Mouse (Mus musculus) embryonic facial prominence, embryonic 15.5 days (tissue): ENCODE data around the gene Naa40. TPM values are rescaled to one million over a fixed set of nuclear protein-coding genes. Genes with fewer than 3 reads are reported as not detected.

Experiments
- ATAC-seq: fragments of 200-750 bp; cut with Nextera tagmentation; 2 replicates; pipeline ENCODE4 v1.8.0; 2017; ENCODE audit warnings: low read depth, moderate TSS enrichment; ENCODE audit not compliant: insufficient number of reproducible peaks, low FRiP score, low TSS enrichment
- H3K27ac ChIP-seq: fragments of 300-500 bp; sonication (generic); replicated peaks from 2 replicates; pipeline ENCODE4 v1.5.1; 2015; ENCODE audit warnings: mild to moderate bottlenecking, inconsistent platforms
- H3K27me3 ChIP-seq: fragments of 300-500 bp; sonication (generic); 2 replicates; pipeline ENCODE4 v1.6.1; 2015; ENCODE audit warnings: inconsistent platforms
- H3K36me3 ChIP-seq: fragments of 300-500 bp; sonication (generic); 2 replicates; pipeline ENCODE4 v1.6.1; 2015; ENCODE audit warnings: mild to moderate bottlenecking, inconsistent platforms
- H3K4me1 ChIP-seq: fragments of 300-500 bp; sonication (generic); 2 replicates; pipeline ENCODE4 v1.6.1; 2015; ENCODE audit warnings: inconsistent platforms
- H3K4me2 ChIP-seq: fragments of 300-500 bp; sonication (generic); replicated peaks from 2 replicates; pipeline ENCODE4 v1.6.1; 2015; ENCODE audit warnings: mild to moderate bottlenecking, inconsistent platforms
- H3K4me3 ChIP-seq: fragments of 300-500 bp; sonication (generic); replicated peaks from 2 replicates; pipeline ENCODE4 v1.5.1; 2015; ENCODE audit warnings: mild to moderate bottlenecking, inconsistent platforms
- H3K9ac ChIP-seq: fragments of 300-500 bp; sonication (generic); 2 replicates; pipeline ENCODE4 v1.6.1; 2015; ENCODE audit warnings: inconsistent platforms
- H3K9me3 ChIP-seq: fragments of 300-500 bp; sonication (generic); replicated peaks from 2 replicates; pipeline ENCODE4 v1.6.1; 2016; ENCODE audit warnings: inconsistent platforms
- WGBS: fragments of 180-500 bp; shearing (Covaris S2); methylation state at CpG from one replicate; pipeline ENCODE4 v1.1.7; 2015; 5-methylcytosine and 5-hydroxymethylcytosine counted together
- polyA plus RNA-seq: library from polyadenylated mRNA; unstranded; fragments of >200 nt; fragmentation: Nextera tagmentation; extraction: Ambion mirVana; gene quantifications from 2 replicates; pipeline ENCODE4 v1.2.1, GENCODE M21; 2015

Naa40 gene
- polyA plus RNA-seq, 1 experiment from 2014 or later = 55.4 TPM

- no peak overlapping the region for H3K9ac ChIP-seq
- peak; percentile 85 for ATAC-seq
- H3K27me3 ChIP-seq = no peaks in the 10 kb centered on the region
- peaks cover 9% of the 10 kb centered on the region for H3K4me1 ChIP-seq
- peaks cover 47% of the 10 kb centered on the region for H3K36me3 ChIP-seq
- no peak overlapping the region for H3K4me3 ChIP-seq
- H3K9me3 ChIP-seq = no peaks in the 10 kb centered on the region
- no peak overlapping the region for H3K27ac ChIP-seq
- WGBS = 50% methylated on average over 8 of the region's 8 CpGs
- H3K4me2 ChIP-seq = no peak overlapping the region
Measured at GRCm38 (mm10) chr19:7234537-7235221, 6.3 kb downstream of the Naa40 start.

- peak overlapping the region; percentile 39 for H3K27ac ChIP-seq
- H3K36me3 ChIP-seq = peaks cover 56% of the 10 kb centered on the region
- ATAC-seq = no peak
- H3K9me3 ChIP-seq = no peaks in the 10 kb centered on the region
- H3K27me3 ChIP-seq = no peaks in the 10 kb centered on the region
- no peak overlapping the region for H3K9ac ChIP-seq
- H3K4me1 ChIP-seq = no peaks in the 10 kb centered on the region
- 79% methylated on average over 6 of the region's 6 CpGs for WGBS
- no peak overlapping the region for H3K4me2 ChIP-seq
- H3K4me3 ChIP-seq = no peak overlapping the region
Measured at GRCm38 (mm10) chr19:7226511-7226914, 14.5 kb downstream of the Naa40 start.

GRCm38 (mm10) chr19:7225096-7225690 lies 15.8 kb downstream of the Naa40 start:
- no peak overlapping the region for H3K27ac ChIP-seq
- no peak overlapping the region for H3K9ac ChIP-seq
- H3K27me3 ChIP-seq = no peaks in the 10 kb centered on the region
- H3K9me3 ChIP-seq = no peaks in the 10 kb centered on the region
- 83% methylated on average over 9 of the region's 9 CpGs for WGBS
- H3K4me3 ChIP-seq = no peak overlapping the region
- no peak for ATAC-seq
- no peak overlapping the region for H3K4me2 ChIP-seq
- no peaks in the 10 kb centered on the region for H3K4me1 ChIP-seq
- peaks cover 43% of the 10 kb centered on the region for H3K36me3 ChIP-seq

GRCm38 (mm10) chr19:7224253-7224652 lies 16.7 kb downstream of the Naa40 start:
- Histone ChIP-seq H3K4me2 (no peak overlapping the region), H3K36me3 (peaks cover 34% of the 10 kb centered on the region), H3K9ac (no peak overlapping the region), H3K9me3 (no peaks in the 10 kb centered on the region), H3K4me1 (no peaks in the 10 kb centered on the region), H3K27me3 (no peaks in the 10 kb centered on the region), H3K27ac (no peak overlapping the region), H3K4me3 (no peak overlapping the region)
- ATAC-seq = no peak
- 86% methylated on average over 3 of the region's 3 CpGs for WGBS

- no peak for ATAC-seq
- H3K27ac ChIP-seq = no peak overlapping the region
- H3K36me3 ChIP-seq = peaks cover 28% of the 10 kb centered on the region
- no peak overlapping the region for H3K4me3 ChIP-seq
- H3K4me2 ChIP-seq = no peak overlapping the region
- H3K4me1 ChIP-seq = no peaks in the 10 kb centered on the region
- no peaks in the 10 kb centered on the region for H3K27me3 ChIP-seq
- H3K9ac ChIP-seq = no peak overlapping the region
- no peaks in the 10 kb centered on the region for H3K9me3 ChIP-seq
Measured at GRCm38 (mm10) chr19:7223488-7223887, 17.5 kb downstream of the Naa40 start.

- WGBS = 86% methylated on average over 6 of the region's 6 CpGs
Measured at GRCm38 (mm10) chr19:7222196-7222595, 18.8 kb downstream of the Naa40 start.

GRCm38 (mm10) chr19:7218753-7219152 lies 22.2 kb downstream of the Naa40 start:
- Histone ChIP-seq H3K36me3 (peaks cover 23% of the 10 kb centered on the region), H3K4me3 (no peak overlapping the region), H3K4me1 (peaks cover 31% of the 10 kb centered on the region), H3K9me3 (no peaks in the 10 kb centered on the region), H3K27ac (no peak overlapping the region), H3K4me2 (no peak overlapping the region), H3K9ac (no peak overlapping the region), H3K27me3 (no peaks in the 10 kb centered on the region)
- ATAC-seq = no peak
- 95% methylated on average over 5 of the region's 5 CpGs for WGBS

More at GRCm38 (mm10) chr19:7222196-7222595, 18.8 kb downstream of the Naa40 start:
- H3K4me3 ChIP-seq = no peak overlapping the region
- peaks cover 7% of the 10 kb centered on the region for H3K4me1 ChIP-seq
- no peak overlapping the region for H3K4me2 ChIP-seq
- peaks cover 15% of the 10 kb centered on the region for H3K36me3 ChIP-seq
- no peaks in the 10 kb centered on the region for H3K9me3 ChIP-seq
- no peak for ATAC-seq
- H3K9ac ChIP-seq = no peak overlapping the region
- no peaks in the 10 kb centered on the region for H3K27me3 ChIP-seq
- no peak overlapping the region for H3K27ac ChIP-seq

GRCm38 (mm10) chr19:7217926-7218267 lies 23.1 kb downstream of the Naa40 start:
- peak overlapping the region; percentile 74 for H3K9ac ChIP-seq
- peaks cover 29% of the 10 kb centered on the region for H3K36me3 ChIP-seq
- H3K27ac ChIP-seq = no peak overlapping the region
- peak overlapping the region; percentile 84 for H3K4me3 ChIP-seq
- WGBS = 10% methylated on average over 6 of the region's 6 CpGs
- ATAC-seq = no peak
- H3K9me3 ChIP-seq = no peaks in the 10 kb centered on the region
- H3K4me2 ChIP-seq = peak overlapping the region; percentile 58
- H3K4me1 ChIP-seq = peaks cover 31% of the 10 kb centered on the region
- no peaks in the 10 kb centered on the region for H3K27me3 ChIP-seq

- WGBS = under 1% methylated on average over 50 of the region's 50 CpGs
- Histone ChIP-seq H3K9ac (peak within 1 kb of the TSS; percentile 74), H3K4me2 (peak within 1 kb of the TSS; percentile 58), H3K36me3 (peaks cover 29% of the 10 kb centered on the region), H3K9me3 (no peaks in the 10 kb centered on the region), H3K4me1 (peaks cover 31% of the 10 kb centered on the region), H3K4me3 (peak within 1 kb of the TSS; percentile 84), H3K27me3 (no peaks in the 10 kb centered on the region), H3K27ac (peak within 1 kb of the TSS; percentile 77)
- ATAC-seq = peak; percentile 98
Measured at GRCm38 (mm10) chr19:7217162-7217925, 23.6 kb downstream of the Naa40 start, which contains the start of gene Cox8a. Gene Cox8a (minus strand): TSS chr19:7217616.

- Histone ChIP-seq H3K27me3 (no peaks in the 10 kb centered on the region), H3K4me3 (no peak overlapping the region), H3K9me3 (no peaks in the 10 kb centered on the region), H3K9ac (no peak overlapping the region), H3K4me1 (peaks cover 31% of the 10 kb centered on the region), H3K27ac (no peak overlapping the region), H3K36me3 (peaks cover 36% of the 10 kb centered on the region), H3K4me2 (no peak overlapping the region)
- 79% methylated on average over 5 of the region's 5 CpGs for WGBS
- no peak for ATAC-seq
Measured at GRCm38 (mm10) chr19:7214484-7214883, 26.5 kb downstream of the Naa40 start.

GRCm38 (mm10) chr19:7213010-7213409 lies 28.0 kb downstream of the Naa40 start:
- Histone ChIP-seq H3K27me3 (no peaks in the 10 kb centered on the region), H3K36me3 (peaks cover 36% of the 10 kb centered on the region), H3K27ac (no peak overlapping the region), H3K4me3 (no peak overlapping the region), H3K9ac (no peak overlapping the region), H3K4me2 (no peak overlapping the region), H3K4me1 (peaks cover 27% of the 10 kb centered on the region), H3K9me3 (no peaks in the 10 kb centered on the region)
- WGBS = 85% methylated on average over 3 of the region's 3 CpGs
- ATAC-seq = no peak
